Mouse (Mus musculus) frontal cortex, postnatal 36 days (tissue): ENCODE data around the gene Rabl6.
"Not testable (repeated sequence)": the region's sequence is repeated elsewhere in the genome, so short reads cannot be mapped to it uniquely, and the experiment has no call there.

Experiments used
- DNase-seq, 2 experiments: peaks; one replicate each; pipeline ENCODE4 v3.0.0; 2022; ENCODE audit warnings: low spot score in 2 of 2

Gene Rabl6

GRCm38 (mm10) chr2:25576028-25576850 is 32.1 kb downstream of the Rabl6 start:
- DNase-seq, result peak; percentile 54 to 65

- DNase-seq, result peak in 1 of 2 experiments; percentile 46
These were observed 32.8 kb downstream of the Rabl6 start for GRCm38 (mm10) chr2:25575432-25576027.

- peak; percentile 98 for DNase-seq
These were observed 33.5 kb downstream of the Rabl6 start, which contains the start of the genes Mamdc4 and Phpt1 for GRCm38 (mm10) chr2:25574579-25575431. Gene Mamdc4, minus strand, starts transcription at chr2:25574845. Gene Phpt1, minus strand, starts transcription at chr2:25575224.

GRCm38 (mm10) chr2:25574136-25574535 is 34.2 kb downstream of the Rabl6 start:
- DNase-seq, result no peak

DNA sequence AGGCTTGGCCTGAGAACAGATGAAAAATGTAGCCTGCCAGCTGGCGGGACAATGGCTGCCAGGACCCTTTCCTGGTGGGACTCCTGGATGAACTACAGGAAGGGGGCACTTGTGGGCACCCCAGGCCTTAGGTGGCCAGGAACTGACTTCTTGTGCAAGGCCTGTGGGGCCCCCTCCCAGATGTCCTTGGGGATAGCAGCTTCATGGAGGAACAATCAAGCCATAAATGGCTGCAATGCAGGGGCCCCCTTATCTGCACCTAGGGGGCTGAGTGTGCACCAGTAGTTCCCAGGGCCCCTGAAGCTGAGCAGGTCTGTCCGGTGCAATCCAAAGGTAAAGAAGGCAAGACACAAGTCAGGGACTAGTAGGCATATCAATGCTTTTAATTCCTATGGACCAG is 35.3 kb downstream of the Rabl6 start:
- no peak for DNase-seq

DNA sequence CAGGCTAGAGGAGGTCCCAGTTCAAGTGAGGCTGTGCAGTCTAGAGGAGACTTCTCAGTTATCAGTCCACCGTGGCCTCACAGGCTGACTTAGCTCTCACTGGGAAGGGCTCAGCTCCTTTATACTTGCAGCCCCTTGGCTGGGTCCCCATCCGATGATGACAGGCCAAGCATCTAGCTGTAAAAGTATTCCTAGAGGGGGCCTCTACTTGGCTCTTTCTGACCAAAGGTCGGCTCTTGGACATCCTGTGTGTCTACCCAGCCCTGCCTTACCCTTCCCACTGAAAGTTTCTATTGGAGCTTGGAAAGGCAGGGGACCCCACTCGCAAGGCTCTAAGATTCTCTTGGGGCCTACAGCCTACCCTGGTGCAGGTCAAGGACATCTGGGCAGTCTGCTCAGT is 37.1 kb downstream of the Rabl6 start:
- no peak for DNase-seq

DNA sequence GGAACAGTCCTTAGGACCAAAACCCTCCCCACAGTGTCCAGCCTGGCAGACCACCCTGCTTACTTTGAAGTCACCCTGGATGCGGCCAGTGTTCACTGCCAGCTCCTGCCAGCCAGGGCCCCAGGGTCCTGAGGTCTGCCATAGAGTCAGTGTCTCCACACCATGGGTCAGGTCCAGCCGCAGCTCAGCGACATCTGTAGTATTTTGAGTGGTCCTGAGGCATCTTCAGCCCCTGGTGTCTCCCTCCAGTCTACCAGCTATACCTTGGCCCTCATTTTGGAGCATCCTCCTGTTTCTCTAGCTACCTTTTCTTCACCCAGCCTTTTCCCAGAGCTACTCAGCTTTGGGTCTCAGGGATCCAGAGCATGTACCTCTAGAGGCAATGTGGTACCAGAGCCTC is 39.0 kb downstream of the Rabl6 start:
- DNase-seq, result no peak

- no peak for DNase-seq
These were observed 39.8 kb downstream of the Rabl6 start for GRCm38 (mm10) chr2:25568473-25569019.

GRCm38 (mm10) chr2:25566558-25566957 is 41.8 kb downstream of the Rabl6 start:
- no peak for DNase-seq

- no peak for DNase-seq
These were observed 42.6 kb downstream of the Rabl6 start for GRCm38 (mm10) chr2:25565741-25566140.

DNA sequence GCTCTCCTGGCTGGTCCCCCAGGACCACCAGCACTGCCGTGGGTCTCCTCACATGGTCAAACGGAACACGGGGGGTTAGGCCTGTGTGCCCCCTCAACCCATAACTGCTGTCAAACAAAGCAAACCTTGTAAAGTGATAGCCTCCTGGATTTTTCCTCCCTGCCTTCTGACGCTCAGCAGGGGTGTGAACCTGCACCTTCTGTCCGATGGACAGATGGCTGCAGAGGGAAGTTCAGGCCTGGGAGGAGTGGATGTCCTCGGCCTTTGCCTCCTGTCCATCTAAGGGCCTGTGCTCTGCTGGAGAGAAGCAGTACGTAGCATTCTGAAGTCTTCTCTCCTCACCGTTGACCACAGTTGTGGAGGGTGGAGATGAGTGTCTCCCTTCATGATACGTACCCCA is 46.4 kb downstream of the Rabl6 start:
- DNase-seq, result no peak

DNA sequence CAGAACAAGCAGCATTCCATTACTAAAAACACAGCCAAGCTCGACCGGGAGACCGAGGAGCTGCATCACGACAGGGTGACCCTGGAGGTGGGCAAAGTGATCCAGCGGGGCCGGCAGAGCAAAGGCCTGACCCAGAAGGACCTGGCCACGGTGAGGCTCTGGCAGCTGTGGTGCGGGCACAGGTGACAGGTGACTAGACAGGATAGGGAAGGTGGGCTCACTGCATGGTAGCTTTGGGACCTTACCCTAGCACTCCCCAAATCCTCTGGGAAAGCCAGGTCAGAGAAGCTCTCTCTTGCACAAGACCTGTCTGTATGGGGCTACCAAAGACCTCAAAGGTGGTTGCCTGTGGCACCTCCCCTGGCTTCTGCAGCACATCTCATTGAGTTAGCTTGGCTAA is 47.8 kb downstream of the Rabl6 start:
- DNase-seq, result no peak

GRCm38 (mm10) chr2:25558774-25559173 is 49.5 kb downstream of the Rabl6 start:
- no peak for DNase-seq

GRCm38 (mm10) chr2:25557964-25558360 is 50.4 kb downstream of the Rabl6 start:
- no peak for DNase-seq

GRCm38 (mm10) chr2:25557221-25557963 is 50.9 kb downstream of the Rabl6 start, which contains the start of gene Edf1:
Gene Edf1, plus strand, starts transcription at chr2:25557847.
- peak; percentile 95 to 96 for DNase-seq

GRCm38 (mm10) chr2:25556296-25556695 is 52.0 kb downstream of the Rabl6 start:
- no peak for DNase-seq

- DNase-seq, result not testable (repeated sequence)
These were observed 52.8 kb downstream of the Rabl6 start for GRCm38 (mm10) chr2:25555479-25555878.

GRCm38 (mm10) chr2:25553171-25553786 is 55.0 kb downstream of the Rabl6 start:
- not testable (repeated sequence) for DNase-seq

GRCm38 (mm10) chr2:25551186-25551585 is 57.1 kb downstream of the Rabl6 start:
- peak in 1 of 2 experiments; percentile 40 for DNase-seq
